Mouse (Mus musculus) small intestine, adult 2 months (tissue): ENCODE results near the gene Klhl23. TPM values are rescaled to one million over a fixed set of nuclear protein-coding genes. Genes with fewer than 3 reads are reported as not detected.

Experiments
- H3K27ac ChIP-seq: fragments of 200-500 bp; 2 replicates; pipeline ENCODE4 v1.5.1; 2012; ENCODE audit warnings: low read depth, low read length, control low read depth, inconsistent platforms; ENCODE audit not compliant: insufficient read depth
- H3K27me3 ChIP-seq: fragments of 200-500 bp; 2 replicates; pipeline ENCODE4 v1.6.1; 2012; ENCODE audit warnings: mild to moderate bottlenecking, moderate library complexity, low read length, inconsistent platforms; ENCODE audit not compliant: control insufficient read depth, insufficient read depth
- H3K36me3 ChIP-seq: fragments of 200-500 bp; 2 replicates; pipeline ENCODE4 v1.6.1; 2012; ENCODE audit warnings: mild to moderate bottlenecking, low read length, control low read depth, inconsistent platforms; ENCODE audit not compliant: control insufficient read depth, insufficient read depth
- H3K4me1 ChIP-seq: fragments of 200-500 bp; 2 replicates; pipeline ENCODE4 v1.6.1; 2012; ENCODE audit warnings: low read length, inconsistent platforms, mixed read lengths; ENCODE audit not compliant: control insufficient read depth, insufficient read depth, insufficient read length
- H3K4me3 ChIP-seq: fragments of 200-500 bp; 2 replicates; pipeline ENCODE4 v1.5.1; 2012; ENCODE audit warnings: low read depth, mild to moderate bottlenecking, control low read depth, inconsistent platforms, low read length, moderate library complexity
- CTCF ChIP-seq: fragments of 200-500 bp; IDR thresholded peaks from 2 replicates; pipeline ENCODE4 v1.5.1; 2012; ENCODE audit warnings: low read depth, mild to moderate bottlenecking, control low read depth, inconsistent platforms, low read length, moderate library complexity, mixed read lengths; ENCODE audit not compliant: insufficient replicate concordance, insufficient read length; ENCODE audit errors: extremely low read depth
- POLR2A ChIP-seq: fragments of 200-500 bp; IDR thresholded peaks from 2 replicates; pipeline ENCODE4 v1.6.1; 2012; ENCODE audit warnings: low read depth, mild to moderate bottlenecking, control low read depth, inconsistent platforms, low read length, moderate library complexity
- WGBS: fragments of 180-500 bp; shearing (Covaris S2); methylation state at CpG from one replicate; pipeline ENCODE4 v1.1.7; 2018; 5-methylcytosine and 5-hydroxymethylcytosine counted together
- polyA plus RNA-seq: library from polyadenylated mRNA; depleted of rRNA; stranded (reverse); fragments of >200 nt; gene quantifications from 2 replicates; pipeline ENCODE4 v1.2.3, GENCODE M21; 2012

Klhl23 gene
- polyA plus RNA-seq, 1 experiment: 1.9 TPM

DNA sequence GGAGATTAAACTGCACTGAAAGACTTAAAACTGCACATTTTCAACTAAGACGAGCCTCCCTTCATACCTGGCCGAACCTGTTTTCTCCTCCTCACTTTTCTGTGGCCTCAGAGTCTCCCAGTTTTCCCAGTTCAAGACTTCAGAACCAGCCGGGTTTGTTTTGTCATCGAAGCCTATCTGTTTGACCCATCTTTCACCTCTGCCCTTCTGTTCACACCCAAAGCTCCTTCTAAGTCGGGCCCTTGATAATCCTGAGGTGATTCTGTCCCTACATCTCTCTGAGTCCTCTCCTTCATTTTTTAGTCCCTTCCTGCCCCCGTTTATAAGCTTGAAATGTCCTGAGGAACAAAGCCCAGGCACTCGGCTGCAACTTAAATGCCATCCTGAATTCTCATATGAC is 6.3 kb downstream of the Klhl23 start:
- no peak for TF ChIP-seq POLR2A
- no peak for TF ChIP-seq CTCF
- Histone ChIP-seq H3K4me1 (no peaks in the 10 kb centered on the region; the same call in 1 of the 2 replicates), H3K27me3 (no peaks in the 10 kb centered on the region), H3K27ac (no peak overlapping the region), H3K36me3 (peaks cover 2% of the 10 kb centered on the region; the same call in 1 of the 2 replicates), H3K4me3 (no peak overlapping the region)
- 35% methylated on average over 7 of the region's 7 CpGs for WGBS

DNA sequence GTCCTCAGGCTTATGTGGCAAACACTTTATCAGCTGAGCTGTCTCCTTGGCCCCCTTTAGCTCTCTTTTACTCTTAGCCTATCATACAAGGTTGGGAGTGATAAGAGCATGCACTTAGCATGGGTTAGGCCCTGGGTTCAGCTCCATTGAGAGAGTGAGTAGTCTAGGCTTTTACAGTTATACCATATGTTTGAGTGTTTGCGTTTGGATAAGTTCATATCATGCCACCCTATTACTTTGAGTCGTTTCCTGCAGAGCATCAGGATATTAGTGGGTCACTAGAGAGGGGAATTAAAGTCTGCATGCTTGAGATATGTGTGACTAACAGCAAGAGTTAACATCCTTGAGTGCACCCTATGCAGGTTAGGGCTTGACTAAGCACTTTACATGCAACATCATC is 7.9 kb downstream of the Klhl23 start:
- WGBS: 69% methylated on average over 2 of the region's 2 CpGs
- no peak overlapping the region for H3K4me3 ChIP-seq
- no peaks in the 10 kb centered on the region for H3K4me1 ChIP-seq
- peaks cover 3% of the 10 kb centered on the region; the same call in 1 of the 2 replicates for H3K36me3 ChIP-seq
- no peak for TF ChIP-seq CTCF
- no peak for TF ChIP-seq POLR2A
- H3K27me3 ChIP-seq: no peaks in the 10 kb centered on the region
- H3K27ac ChIP-seq: no peak overlapping the region

DNA sequence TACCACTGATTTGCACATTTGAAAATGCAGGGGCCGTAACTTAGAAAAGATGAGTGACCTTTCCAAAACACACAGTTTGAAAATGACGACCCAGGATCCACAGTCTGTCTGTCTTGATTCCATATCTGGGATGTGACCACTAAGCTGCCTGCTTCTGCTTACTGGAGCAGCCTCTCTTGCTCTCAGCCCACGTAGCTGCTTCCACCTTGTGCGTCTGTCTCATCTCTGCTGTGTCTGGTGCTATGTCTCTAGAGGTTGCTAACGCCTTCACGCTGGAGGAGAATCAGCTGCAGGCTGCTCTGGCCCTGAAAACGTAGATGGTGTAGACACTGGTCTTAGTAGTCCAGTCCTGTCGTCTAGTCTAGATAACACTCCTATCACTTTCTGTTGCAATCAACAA is 8.4 kb downstream of the Klhl23 start:
- no peaks in the 10 kb centered on the region for H3K27me3 ChIP-seq
- no peak overlapping the region for H3K27ac ChIP-seq
- peaks cover 3% of the 10 kb centered on the region; the same call in 1 of the 2 replicates for H3K36me3 ChIP-seq
- 88% methylated on average over 8 of the region's 8 CpGs for WGBS
- H3K4me1 ChIP-seq: no peaks in the 10 kb centered on the region
- TF ChIP-seq CTCF: no peak
- TF ChIP-seq POLR2A: no peak
- no peak overlapping the region for H3K4me3 ChIP-seq

DNA sequence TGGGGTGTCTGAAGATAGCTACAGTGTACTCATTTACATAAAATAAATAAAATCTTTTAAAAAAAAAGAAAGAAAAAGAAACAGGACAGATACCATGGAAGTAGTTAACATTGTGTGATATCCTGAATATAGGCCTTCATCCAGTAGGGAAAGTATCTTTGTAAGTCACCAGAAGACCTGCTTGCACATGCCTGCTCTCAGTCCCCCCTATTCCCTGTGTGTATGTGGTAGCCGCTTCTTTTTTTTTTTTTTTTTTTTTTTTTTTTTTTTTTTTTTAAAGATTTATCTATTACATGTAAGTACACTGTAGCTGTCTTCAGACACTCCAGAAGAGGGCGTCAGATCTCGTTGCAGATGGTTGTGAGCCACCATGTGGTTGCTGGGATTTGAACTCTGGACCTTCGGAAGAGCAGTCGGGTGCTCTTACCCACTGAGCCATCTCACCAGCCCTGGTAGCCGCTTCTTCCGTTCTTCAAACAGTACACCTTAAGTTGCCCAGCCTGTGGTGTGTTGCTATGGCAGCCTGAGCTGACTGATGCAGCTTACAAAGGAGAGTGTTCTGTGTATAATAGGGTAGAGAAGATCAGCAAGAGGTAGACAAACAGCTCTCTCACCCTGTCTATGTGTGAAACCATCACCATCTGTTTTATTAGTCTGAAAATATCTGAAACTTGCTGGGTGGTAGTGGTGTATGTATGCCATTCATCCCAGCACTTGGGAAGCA is 15.7 kb downstream of the Klhl23 start:
- H3K27me3 ChIP-seq: no peaks in the 10 kb centered on the region
- H3K27ac ChIP-seq: no peak overlapping the region
- H3K4me1 ChIP-seq: 0 out of 2 replicates have a peak, but pooled peaks cover 1% of the 10 kb centered on the region
- TF ChIP-seq CTCF (no peak), POLR2A (no peak)
- 0 out of 2 replicates have a peak, but pooled peaks cover 1% of the 10 kb centered on the region for H3K36me3 ChIP-seq
- 73% methylated on average over 7 of the region's 7 CpGs for WGBS
- no peak overlapping the region for H3K4me3 ChIP-seq

DNA sequence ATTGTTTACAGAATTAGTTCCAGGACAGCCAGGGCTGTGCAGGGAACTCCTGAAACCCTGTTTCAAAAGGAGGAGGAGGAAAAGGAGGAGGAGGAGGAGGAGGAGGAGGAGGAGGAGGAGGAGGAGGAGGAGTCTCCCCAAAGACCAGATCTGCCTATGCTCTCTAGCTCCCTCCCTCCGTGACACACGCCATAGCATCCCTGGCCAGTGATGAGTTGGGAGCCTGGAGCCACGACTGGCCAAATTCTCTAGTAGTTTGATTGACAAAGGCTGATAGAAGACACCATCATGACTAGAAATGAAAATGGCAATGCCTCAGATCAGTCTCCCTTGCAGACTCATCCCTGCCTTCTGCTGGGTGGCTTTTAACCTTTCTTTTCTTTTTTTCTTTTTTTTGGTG is 16.3 kb downstream of the Klhl23 start:
- 0 out of 2 replicates have a peak, but pooled peaks cover 1% of the 10 kb centered on the region for H3K36me3 ChIP-seq
- no peaks in the 10 kb centered on the region for H3K27me3 ChIP-seq
- H3K27ac ChIP-seq: no peak overlapping the region
- H3K4me3 ChIP-seq: no peak overlapping the region
- 0 out of 2 replicates have a peak, but pooled peaks cover 1% of the 10 kb centered on the region for H3K4me1 ChIP-seq
- TF ChIP-seq CTCF (no peak), POLR2A (no peak)
- WGBS: 57% methylated on average over 3 of the region's 3 CpGs

DNA sequence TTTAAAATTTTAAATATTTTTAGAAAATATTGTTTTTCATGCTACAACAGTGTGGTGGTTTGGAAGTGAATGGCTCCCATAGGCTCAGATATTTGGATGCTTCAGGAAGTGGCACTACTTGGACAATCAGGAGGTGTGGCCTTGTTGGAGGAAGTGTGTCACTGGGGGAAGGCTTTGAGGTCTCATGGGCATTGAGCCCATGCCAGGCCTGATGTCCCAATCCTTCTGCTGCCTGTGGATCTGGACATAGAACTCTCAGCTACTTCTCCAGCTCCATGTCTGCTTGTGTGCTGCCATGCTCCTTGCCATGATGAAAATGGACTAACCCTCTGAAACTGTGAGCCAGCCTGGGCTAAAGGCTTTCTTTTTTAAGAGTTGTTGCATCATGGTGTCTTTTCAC is 17.0 kb downstream of the Klhl23 start:
- no peak for TF ChIP-seq POLR2A
- TF ChIP-seq CTCF: no peak
- Histone ChIP-seq H3K4me1 (0 out of 2 replicates have a peak, but pooled peaks cover 1% of the 10 kb centered on the region), H3K27me3 (no peaks in the 10 kb centered on the region), H3K36me3 (no peaks in the 10 kb centered on the region), H3K27ac (no peak overlapping the region), H3K4me3 (no peak overlapping the region)

DNA sequence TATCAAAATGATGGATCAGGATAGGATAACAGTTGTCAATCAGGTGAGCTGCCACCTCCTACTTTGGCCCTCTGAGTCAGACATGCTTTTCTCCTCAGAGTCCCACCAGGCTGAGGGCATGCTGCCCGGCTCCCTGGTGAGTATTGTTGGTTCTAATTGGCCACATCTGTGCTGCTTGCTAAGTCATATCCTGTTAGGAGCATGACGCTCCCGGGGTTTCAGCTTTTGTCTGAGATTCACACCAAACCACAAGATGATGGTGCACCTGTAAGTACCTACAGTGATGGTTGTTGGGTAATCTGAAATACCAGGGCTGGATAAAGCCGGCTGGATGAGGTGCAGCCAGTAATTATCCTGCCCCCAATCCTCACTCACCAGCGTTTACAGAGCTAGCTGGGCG is 18.5 kb downstream of the Klhl23 start:
- TF ChIP-seq POLR2A (no peak), CTCF (no peak)
- Histone ChIP-seq H3K4me3 (no peak overlapping the region), H3K27ac (no peak overlapping the region), H3K4me1 (0 out of 2 replicates have a peak, but pooled peaks cover 1% of the 10 kb centered on the region), H3K36me3 (no peaks in the 10 kb centered on the region), H3K27me3 (no peaks in the 10 kb centered on the region)
- 32% methylated on average over 6 of the region's 6 CpGs for WGBS
